Mouse (Mus musculus): ENCODE measurements around the gene Myrip. TPM values are rescaled to one million over a fixed set of nuclear protein-coding genes. Genes with fewer than 3 reads are reported as not detected.

Myrip gene
- polyA plus RNA-seq, 1 experiment from 2014 or later, result 3.6 TPM

DNA sequence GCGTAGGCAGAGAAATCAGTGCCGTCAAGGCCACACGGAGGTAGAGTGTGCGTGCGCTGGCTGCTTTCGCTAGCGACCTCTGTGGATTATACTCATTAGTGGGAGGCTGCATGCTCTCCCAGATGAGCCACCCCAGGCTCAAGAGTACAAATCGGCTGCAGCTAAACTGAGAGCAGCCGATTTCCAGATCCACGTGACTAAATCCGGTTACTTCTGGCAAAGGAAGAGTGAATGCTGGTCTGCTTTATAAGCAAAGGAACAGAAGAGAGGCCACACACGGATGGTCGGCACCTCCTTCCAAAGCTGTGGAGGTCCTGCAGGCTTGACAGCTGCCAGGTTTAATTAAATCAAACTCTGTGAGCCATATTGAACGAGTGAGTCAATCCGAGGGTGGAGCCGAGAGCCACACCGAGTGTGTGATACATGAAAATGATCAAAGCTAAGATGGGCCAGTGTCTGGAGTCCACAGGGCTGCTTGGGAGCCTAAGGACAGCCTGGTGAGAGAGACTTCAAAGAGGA is 108.4 kb downstream of the Myrip start:
- Histone ChIP-seq H3K27ac (replicated peaks) (no peak overlapping the region), H3K36me3 (no peaks in the 10 kb centered on the region), H3K4me3 (no peak overlapping the region), H3K4me1 (replicated peaks) (peaks cover 5% of the 10 kb centered on the region; the same call in 1 of the 2 replicates), H3K9me3 (no peaks in the 10 kb centered on the region), H3K4me2 (no peak overlapping the region), H3K27me3 (no peaks in the 10 kb centered on the region), H3K9ac (no peak overlapping the region)
- ATAC-seq (ENCODE audit: low read depth), result no peak
- 77% methylated on average over 17 of the region's 17 CpGs for WGBS

DNA sequence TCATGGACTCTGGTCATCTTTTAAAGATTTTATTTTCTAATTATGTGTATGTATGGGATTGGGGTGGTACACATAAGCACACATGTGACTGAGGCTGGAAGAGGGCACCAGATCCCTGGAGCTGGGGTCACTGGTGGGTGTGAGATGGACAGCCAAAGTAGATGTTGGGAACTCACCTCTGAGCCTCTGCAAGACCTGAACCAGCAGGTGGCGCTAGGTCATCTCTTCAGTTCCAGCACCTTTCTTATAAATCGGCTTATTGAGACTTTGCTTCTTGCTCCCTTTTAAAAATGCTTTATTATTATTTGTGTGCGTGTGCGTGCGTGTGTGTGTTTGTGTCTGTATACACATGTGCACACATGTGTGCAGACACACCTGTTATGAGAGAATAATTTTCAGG is 109.1 kb downstream of the Myrip start:
- Histone ChIP-seq H3K36me3 (no peaks in the 10 kb centered on the region), H3K27me3 (no peaks in the 10 kb centered on the region), H3K27ac (replicated peaks) (no peak overlapping the region), H3K4me2 (no peak overlapping the region), H3K9me3 (no peaks in the 10 kb centered on the region), H3K4me1 (replicated peaks) (peaks cover 5% of the 10 kb centered on the region; the same call in 1 of the 2 replicates), H3K9ac (no peak overlapping the region), H3K4me3 (no peak overlapping the region)
- ATAC-seq (ENCODE audit: low read depth), result no peak
- WGBS, result 28% methylated on average over 5 of the region's 5 CpGs

DNA sequence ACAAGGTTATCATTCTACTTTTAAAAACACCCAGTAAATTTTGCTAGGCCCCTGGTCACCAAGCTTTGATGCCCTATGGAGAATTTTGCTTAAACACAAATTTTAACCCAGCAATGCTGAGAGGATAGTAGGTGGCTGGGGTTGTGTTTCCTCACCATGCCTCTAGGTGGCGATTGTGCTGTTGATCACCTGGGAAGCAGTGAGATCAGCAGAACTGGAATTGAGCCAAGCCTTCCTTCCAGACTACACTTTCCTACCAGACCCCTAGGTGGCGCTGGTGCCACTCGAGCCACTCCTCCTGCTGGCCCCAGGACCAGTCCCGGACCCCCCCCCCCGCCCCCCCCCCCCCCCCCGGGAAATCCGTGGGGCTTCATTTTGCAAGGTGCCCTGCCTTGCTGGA is 114.2 kb downstream of the Myrip start:
- no peaks in the 10 kb centered on the region for H3K9me3 ChIP-seq
- H3K4me2 ChIP-seq, result no peak overlapping the region
- H3K4me3 ChIP-seq, result no peak overlapping the region
- ATAC-seq (ENCODE audit: low read depth), result no peak
- H3K9ac ChIP-seq, result no peak overlapping the region
- H3K27ac ChIP-seq (replicated peaks), result no peak overlapping the region
- H3K36me3 ChIP-seq, result no peaks in the 10 kb centered on the region
- H3K4me1 ChIP-seq (replicated peaks), result no peaks in the 10 kb centered on the region
- H3K27me3 ChIP-seq, result no peaks in the 10 kb centered on the region
- WGBS, result 9% methylated on average over 7 of the region's 7 CpGs

DNA sequence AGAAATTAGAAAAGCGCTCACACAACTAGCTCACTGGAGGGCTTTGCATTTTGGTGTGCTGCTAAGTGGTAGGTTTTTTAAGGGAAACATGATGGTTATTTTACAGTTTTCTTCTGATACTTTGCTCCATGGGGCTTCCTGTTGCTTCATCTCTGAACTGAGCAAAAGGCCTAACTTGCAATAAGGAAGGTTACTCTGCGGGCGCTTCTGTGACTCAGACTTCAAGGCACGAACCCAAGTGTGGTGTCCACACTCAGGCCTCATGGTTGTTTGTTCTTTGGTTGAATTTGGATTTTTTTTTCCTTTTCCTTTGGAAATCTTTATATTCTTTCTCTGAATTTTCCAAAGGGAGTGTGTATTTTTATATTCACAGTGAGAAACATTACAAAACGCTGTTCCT is 114.8 kb downstream of the Myrip start:
- Histone ChIP-seq H3K4me3 (no peak overlapping the region), H3K4me1 (replicated peaks) (no peaks in the 10 kb centered on the region), H3K27me3 (no peaks in the 10 kb centered on the region), H3K27ac (replicated peaks) (no peak overlapping the region), H3K9me3 (no peaks in the 10 kb centered on the region), H3K9ac (no peak overlapping the region), H3K36me3 (no peaks in the 10 kb centered on the region), H3K4me2 (no peak overlapping the region)
- no peak for ATAC-seq (ENCODE audit: low read depth)
- WGBS, result 94% methylated on average over 5 of the region's 5 CpGs

DNA sequence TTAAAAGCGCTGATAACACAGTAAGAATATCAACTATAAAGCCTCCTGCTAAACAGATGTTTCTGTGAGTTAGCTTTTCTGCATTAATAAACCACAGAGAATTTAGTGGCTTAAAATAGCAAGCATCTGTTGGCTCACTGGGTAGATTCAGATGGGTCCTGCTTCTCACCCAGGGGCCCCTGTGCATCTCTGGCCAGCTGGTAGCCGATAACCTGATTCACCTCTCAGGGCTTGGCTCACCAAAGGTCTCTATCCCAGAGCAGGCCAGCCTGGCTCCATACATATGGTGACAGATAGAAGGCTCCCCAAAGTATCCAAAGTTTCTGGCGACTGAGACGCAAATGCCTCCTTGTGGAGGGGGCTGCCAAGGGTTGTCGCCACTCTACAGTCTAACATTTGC is 115.4 kb downstream of the Myrip start:
- 85% methylated on average over 5 of the region's 5 CpGs for WGBS
- H3K27ac ChIP-seq (replicated peaks), result no peak overlapping the region
- ATAC-seq (ENCODE audit: low read depth), result no peak

DNA sequence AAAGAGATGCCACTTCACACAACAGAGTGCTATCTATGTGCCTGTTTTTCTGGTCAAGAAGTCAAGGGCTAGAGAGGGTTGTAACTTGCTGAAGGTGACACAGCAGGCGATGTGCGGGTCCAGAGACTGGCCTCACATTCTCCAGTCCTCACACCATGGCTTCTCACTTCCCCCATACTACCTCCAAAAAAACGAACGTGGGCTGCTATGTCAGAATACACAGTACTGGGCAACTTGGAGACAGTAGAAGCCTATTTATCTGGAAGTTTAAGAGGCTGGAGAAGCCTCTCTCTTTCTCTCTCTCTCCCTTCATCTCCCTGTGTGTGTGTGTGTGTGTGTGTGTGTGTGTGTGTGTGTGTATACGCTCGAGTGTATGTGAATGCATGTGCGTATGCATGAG is 117.3 kb downstream of the Myrip start:
- no peak for ATAC-seq (ENCODE audit: low read depth)
- Histone ChIP-seq H3K27me3 (no peaks in the 10 kb centered on the region), H3K27ac (replicated peaks) (no peak overlapping the region), H3K9me3 (no peaks in the 10 kb centered on the region), H3K4me3 (no peak overlapping the region), H3K4me2 (no peak overlapping the region), H3K9ac (no peak overlapping the region), H3K4me1 (replicated peaks) (no peaks in the 10 kb centered on the region), H3K36me3 (no peaks in the 10 kb centered on the region)
- 85% methylated on average over 7 of the region's 7 CpGs for WGBS

More for the DNA sequence above, 115.4 kb downstream of the Myrip start:
- H3K4me1 ChIP-seq (replicated peaks), result no peaks in the 10 kb centered on the region
- H3K4me3 ChIP-seq, result no peak overlapping the region
- no peaks in the 10 kb centered on the region for H3K9me3 ChIP-seq
- no peaks in the 10 kb centered on the region for H3K36me3 ChIP-seq
- H3K4me2 ChIP-seq, result no peak overlapping the region
- H3K9ac ChIP-seq, result no peak overlapping the region
- no peaks in the 10 kb centered on the region for H3K27me3 ChIP-seq

DNA sequence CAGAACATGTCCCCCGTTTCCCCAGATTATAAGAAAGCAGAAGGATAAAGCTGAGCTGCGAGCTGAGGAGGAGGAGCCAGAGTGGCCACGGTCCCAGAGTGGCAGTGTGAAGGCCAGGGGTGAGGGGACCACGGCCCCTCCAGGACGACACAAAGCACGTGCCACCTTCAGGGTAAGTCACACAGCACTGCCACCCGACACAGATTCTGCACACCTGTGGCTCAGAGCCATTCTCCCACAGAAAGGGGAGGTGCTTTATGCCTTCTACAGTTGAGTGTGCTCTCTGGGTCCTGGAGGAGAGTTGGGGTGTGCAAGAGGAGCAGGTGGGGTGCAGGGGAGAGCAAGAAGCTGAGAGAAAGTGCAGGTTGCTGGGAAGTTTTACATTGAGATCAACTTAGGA is 123.3 kb downstream of the Myrip start:
- H3K36me3 ChIP-seq, result no peaks in the 10 kb centered on the region
- no peak overlapping the region for H3K4me2 ChIP-seq
- H3K4me1 ChIP-seq (replicated peaks), result no peaks in the 10 kb centered on the region
- no peak overlapping the region for H3K4me3 ChIP-seq
- no peak for ATAC-seq (ENCODE audit: low read depth)
- H3K9me3 ChIP-seq, result no peaks in the 10 kb centered on the region
- 81% methylated on average over 7 of the region's 7 CpGs for WGBS
- H3K27ac ChIP-seq (replicated peaks), result no peak overlapping the region
- no peaks in the 10 kb centered on the region for H3K27me3 ChIP-seq
- no peak overlapping the region for H3K9ac ChIP-seq

DNA sequence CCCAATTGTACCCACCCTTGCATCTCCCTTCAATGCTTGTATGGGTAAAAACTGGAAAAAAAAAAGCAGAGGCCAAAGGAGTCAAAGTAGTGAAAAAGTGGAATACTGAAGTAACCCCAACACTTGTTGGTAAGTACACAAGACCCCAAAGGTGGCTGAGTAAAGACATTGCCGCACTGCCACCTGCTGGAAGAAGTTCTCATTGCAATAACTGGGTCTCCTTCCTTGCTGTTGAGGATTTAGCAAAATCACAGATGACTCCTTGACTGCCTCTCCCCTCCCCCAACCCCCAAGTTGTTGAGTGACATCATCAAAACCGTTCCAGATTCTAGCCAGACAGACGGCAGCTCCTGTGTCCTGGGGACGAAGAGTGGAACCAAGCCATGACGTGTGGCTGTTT is 124.5 kb downstream of the Myrip start:
- no peak overlapping the region for H3K4me3 ChIP-seq
- H3K4me1 ChIP-seq (replicated peaks), result no peaks in the 10 kb centered on the region
- H3K27ac ChIP-seq (replicated peaks), result no peak overlapping the region
- H3K4me2 ChIP-seq, result no peak overlapping the region
- H3K36me3 ChIP-seq, result no peaks in the 10 kb centered on the region
- no peak for ATAC-seq (ENCODE audit: low read depth)
- no peaks in the 10 kb centered on the region for H3K27me3 ChIP-seq
- H3K9me3 ChIP-seq, result no peaks in the 10 kb centered on the region
- WGBS, result 46% methylated on average over 5 of the region's 5 CpGs
- H3K9ac ChIP-seq, result no peak overlapping the region

DNA sequence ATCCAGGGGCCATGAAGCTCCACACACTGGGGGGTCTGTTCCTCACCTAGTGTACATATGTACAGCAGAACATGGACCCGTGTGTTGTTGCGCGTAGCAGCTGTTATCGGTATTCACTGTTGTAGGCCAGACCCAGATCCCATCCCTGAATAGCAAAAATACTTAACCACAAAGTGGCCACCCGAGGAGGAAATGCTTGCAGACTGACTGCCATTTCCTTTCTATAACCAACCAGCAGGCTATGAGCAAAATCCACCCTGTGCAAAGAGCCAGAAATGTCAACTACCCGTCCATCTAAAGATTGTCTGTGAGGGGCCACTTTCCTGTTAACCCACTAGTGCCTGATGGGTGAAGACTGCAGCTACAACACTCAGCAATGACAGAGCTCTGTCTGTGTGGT is 126.9 kb downstream of the Myrip start:
- Histone ChIP-seq H3K9me3 (no peaks in the 10 kb centered on the region), H3K4me2 (no peak overlapping the region), H3K27me3 (no peaks in the 10 kb centered on the region; the same call in 1 of the 2 replicates), H3K4me3 (no peak overlapping the region), H3K9ac (no peak overlapping the region), H3K36me3 (no peaks in the 10 kb centered on the region), H3K27ac (replicated peaks) (no peak overlapping the region), H3K4me1 (replicated peaks) (no peaks in the 10 kb centered on the region)
- ATAC-seq (ENCODE audit: low read depth), result no peak
- WGBS, result 70% methylated on average over 6 of the region's 6 CpGs

DNA sequence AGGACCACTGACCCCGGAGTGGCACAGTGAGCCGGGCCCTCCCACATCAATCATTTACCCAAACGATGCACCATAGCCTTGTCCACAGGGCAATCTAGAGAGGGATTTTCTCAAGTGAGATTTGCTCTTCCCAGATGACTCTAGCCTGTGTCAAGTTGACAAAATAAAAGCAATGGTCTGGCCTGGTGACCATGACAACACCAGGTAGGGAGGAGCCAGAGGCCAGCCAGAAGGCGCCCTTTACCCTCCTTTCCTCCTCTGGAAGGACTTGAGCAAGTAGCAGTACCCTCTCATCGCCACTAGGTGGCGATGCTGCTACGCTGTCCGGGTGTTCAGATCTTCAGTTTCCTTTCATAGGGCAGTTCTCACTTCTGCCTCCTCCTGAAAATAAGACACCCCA is 132.4 kb downstream of the Myrip start:
- H3K36me3 ChIP-seq, result no peaks in the 10 kb centered on the region
- H3K4me3 ChIP-seq, result no peak overlapping the region
- H3K9me3 ChIP-seq, result no peaks in the 10 kb centered on the region
- H3K9ac ChIP-seq, result no peak overlapping the region
- WGBS, result 27% methylated on average over 8 of the region's 8 CpGs
- no peaks in the 10 kb centered on the region; the same call in 1 of the 2 replicates for H3K27me3 ChIP-seq
- no peak overlapping the region for H3K4me2 ChIP-seq
- no peak overlapping the region for H3K27ac ChIP-seq (replicated peaks)
- no peaks in the 10 kb centered on the region for H3K4me1 ChIP-seq (replicated peaks)
- peak; percentile 57; the same call in 1 of the 2 replicates for ATAC-seq (ENCODE audit: low read depth)

DNA sequence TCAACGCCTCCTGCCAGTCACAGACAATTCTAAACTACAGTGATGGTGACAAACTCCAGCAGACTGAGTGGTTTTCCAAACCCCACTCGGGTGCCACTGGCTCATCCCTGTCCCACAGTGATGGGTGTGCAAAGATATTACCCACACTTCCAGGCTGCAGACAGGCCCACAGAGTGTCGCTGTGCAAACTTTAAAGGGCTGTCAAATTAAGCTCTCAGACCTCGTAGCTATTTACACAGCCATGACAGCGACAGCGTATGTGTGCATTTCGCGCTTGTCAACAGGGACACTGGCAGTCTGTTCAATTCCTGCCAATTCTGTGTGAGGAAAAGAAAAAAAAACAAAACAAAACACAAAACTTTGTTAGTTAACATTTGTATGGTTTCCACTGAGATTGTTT is 134.5 kb downstream of the Myrip start:
- Histone ChIP-seq H3K9me3 (no peaks in the 10 kb centered on the region), H3K27ac (replicated peaks) (no peak overlapping the region), H3K4me3 (no peak overlapping the region), H3K4me2 (no peak overlapping the region), H3K4me1 (replicated peaks) (no peaks in the 10 kb centered on the region), H3K27me3 (no peaks in the 10 kb centered on the region; the same call in 1 of the 2 replicates), H3K9ac (no peak overlapping the region), H3K36me3 (no peaks in the 10 kb centered on the region)
- 52% methylated on average over 8 of the region's 8 CpGs for WGBS
- ATAC-seq (ENCODE audit: low read depth), result no peak

DNA sequence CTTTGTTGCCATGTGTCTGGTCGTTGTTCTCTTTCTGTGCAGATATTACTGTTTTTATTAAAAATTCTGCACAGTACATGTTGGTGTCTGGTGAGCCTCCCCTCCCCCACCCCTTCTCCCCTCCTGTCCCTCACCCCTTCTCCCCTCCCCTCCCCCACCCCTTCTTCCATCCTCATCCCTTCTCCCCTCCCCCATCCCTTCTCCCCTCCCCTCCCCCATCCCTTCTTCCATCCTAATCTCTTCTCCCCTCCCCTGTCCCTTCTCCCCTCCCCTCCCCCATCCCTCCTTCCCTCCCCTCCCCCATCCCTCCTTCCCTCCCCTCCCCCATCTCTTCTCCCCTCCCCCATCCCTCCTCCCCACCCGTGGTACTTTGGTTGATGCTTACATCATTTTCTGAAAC is 135.5 kb downstream of the Myrip start:
- H3K4me3 ChIP-seq, result no peak overlapping the region
- WGBS, result 93% methylated on average over 2 of the region's 2 CpGs

DNA sequence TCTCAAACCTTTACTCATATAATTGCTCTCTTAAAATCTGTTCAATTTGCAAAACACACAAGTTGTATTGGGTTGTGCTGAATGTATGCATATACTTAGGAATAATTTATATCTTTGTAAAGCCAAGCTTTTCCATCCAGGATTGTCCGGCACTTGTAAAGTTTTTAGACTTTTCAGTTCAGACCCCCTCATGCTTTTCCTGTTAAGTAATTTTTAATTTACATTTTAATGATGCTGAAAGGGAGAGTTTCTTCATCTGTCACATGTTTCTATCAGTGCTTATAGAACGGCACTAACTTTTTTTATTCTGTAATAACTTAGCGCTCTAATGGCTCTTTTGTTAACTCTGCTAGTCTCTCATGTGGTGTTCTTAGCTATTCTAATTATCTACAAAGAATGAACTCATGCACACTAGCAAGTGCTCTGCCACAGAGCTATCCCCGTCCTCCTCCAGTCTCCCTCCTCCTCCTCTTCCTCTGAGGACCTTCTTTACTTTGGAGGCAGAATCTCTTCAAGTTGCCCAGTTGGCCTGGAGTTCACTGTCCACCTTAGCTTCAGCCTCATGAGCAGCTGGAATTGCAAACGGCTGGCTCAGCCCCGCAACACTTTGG is 136.1 kb downstream of the Myrip start:
- Histone ChIP-seq H3K36me3 (no peaks in the 10 kb centered on the region), H3K4me2 (no peak overlapping the region), H3K27me3 (no peaks in the 10 kb centered on the region), H3K4me3 (no peak overlapping the region), H3K27ac (replicated peaks) (no peak overlapping the region), H3K9me3 (no peaks in the 10 kb centered on the region), H3K4me1 (replicated peaks) (no peaks in the 10 kb centered on the region), H3K9ac (no peak overlapping the region)
- no peak for ATAC-seq (ENCODE audit: low read depth)
- WGBS, result 64% methylated on average over 6 of the region's 6 CpGs

More for the DNA sequence above, 135.5 kb downstream of the Myrip start:
- no peak overlapping the region for H3K4me2 ChIP-seq
- H3K27ac ChIP-seq (replicated peaks), result no peak overlapping the region
- no peaks in the 10 kb centered on the region for H3K4me1 ChIP-seq (replicated peaks)
- H3K9me3 ChIP-seq, result no peaks in the 10 kb centered on the region
- no peak for ATAC-seq (ENCODE audit: low read depth)
- H3K27me3 ChIP-seq, result no peaks in the 10 kb centered on the region
- H3K36me3 ChIP-seq, result no peaks in the 10 kb centered on the region
- H3K9ac ChIP-seq, result no peak overlapping the region
